Mouse (Mus musculus) stomach, postnatal 0 days (tissue): ENCODE results near the gene Asf1a.

Experiments
- CTCF ChIP-seq: IDR thresholded peaks from 2 replicates; pipeline ENCODE4 v1.5.1; 2016; ENCODE audit warnings: antibody characterized with exemption, low read depth, mild to moderate bottlenecking, moderate library complexity
- EP300 ChIP-seq: optimal IDR thresholded peaks from 2 replicates; pipeline ENCODE3; 2016; ENCODE audit warnings: antibody characterized with exemption

DNA sequence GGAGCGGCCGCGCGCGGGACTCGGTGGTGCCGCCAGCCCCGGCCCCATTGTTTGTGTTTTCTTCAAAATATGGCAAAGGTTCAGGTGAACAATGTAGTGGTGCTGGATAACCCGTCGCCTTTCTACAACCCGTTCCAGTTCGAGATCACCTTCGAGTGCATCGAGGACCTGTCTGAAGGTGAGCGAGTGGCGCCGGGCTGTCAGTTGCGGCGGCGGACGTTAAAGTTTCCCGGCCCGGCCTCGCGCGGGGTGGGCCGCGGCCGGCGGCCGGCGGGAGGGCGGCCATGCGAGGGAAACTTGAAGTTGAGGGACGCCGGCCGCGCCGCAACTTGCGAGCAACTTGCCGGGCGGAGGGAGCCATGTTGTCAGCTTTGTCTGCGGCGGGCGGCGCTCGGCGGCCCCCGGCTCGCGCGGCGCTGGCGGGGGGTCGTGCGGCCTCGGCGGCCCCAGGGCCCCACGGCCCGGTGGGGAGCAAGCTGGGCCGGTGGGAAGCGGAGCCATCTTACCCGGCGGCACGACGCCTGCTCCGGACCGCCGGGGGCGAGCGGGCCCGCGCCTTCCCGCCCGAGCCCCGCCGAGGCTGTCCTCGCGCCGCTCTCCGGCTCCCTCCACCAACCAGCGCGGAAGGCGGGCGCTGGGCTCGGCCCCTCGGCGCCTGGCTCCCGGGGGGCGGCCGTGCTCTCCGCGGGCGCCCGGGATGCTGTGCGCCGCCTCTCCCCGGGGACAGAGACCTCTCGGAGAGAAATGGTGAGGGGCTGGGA is 744 bp downstream of the Asf1a start:
- TF ChIP-seq CTCF: no peak
- TF ChIP-seq EP300: no peak
